Mouse (Mus musculus) ES-CJ7 (cell line): ENCODE measurements around the gene Zfp97.
"Not testable (repeated sequence)": the region's sequence is repeated elsewhere in the genome, so short reads cannot be mapped to it uniquely, and the experiment has no call there.

Experiments used
- DNase-seq: peaks from one replicate; pipeline ENCODE4 v3.0.0; 2011; ENCODE audit warnings: low read depth, low spot score

Gene Zfp97

DNA sequence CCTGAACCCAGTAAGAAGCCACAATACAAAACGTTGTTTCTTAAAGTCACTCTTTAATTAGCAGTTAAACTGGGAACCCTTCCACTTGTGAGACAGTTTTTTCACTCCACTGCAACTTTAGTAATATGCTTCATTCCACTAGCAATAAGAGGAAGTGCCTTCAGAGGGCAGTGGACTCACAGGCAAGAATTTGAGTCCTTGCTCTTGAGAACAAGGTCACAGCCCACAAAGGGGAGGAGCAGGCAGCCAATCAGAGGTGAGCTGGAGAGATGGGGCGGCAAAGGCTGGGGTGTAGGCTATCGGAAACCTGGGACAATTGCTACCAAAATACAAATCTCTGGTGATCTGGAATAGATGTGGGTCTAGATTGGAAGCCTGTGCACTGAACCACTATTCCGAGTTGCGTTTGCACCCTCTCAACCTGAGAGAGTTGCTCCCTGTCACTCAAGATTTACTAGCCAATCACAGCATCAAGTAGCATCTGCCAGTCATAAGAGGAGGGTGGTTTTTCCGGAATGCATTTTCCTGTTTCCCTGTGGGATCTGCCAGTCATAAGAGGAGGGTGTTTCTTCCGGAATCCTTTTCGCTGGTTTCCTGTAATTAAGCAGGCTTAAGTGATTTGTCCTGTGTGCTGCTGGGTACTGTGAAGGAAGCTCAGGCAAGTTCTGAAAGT is at the start of gene Zfp97:
TSS of gene Zfp97 (plus strand) at position 586 of the 673 bp plus-strand sequence.
- not testable (repeated sequence) for DNase-seq

DNA sequence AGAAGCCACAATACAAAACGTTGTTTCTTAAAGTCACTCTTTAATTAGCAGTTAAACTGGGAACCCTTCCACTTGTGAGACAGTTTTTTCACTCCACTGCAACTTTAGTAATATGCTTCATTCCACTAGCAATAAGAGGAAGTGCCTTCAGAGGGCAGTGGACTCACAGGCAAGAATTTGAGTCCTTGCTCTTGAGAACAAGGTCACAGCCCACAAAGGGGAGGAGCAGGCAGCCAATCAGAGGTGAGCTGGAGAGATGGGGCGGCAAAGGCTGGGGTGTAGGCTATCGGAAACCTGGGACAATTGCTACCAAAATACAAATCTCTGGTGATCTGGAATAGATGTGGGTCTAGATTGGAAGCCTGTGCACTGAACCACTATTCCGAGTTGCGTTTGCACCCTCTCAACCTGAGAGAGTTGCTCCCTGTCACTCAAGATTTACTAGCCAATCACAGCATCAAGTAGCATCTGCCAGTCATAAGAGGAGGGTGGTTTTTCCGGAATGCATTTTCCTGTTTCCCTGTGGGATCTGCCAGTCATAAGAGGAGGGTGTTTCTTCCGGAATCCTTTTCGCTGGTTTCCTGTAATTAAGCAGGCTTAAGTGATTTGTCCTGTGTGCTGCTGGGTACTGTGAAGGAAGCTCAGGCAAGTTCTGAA is 57.7 kb downstream of the Zfp97 start:
- not testable (repeated sequence) for DNase-seq

DNA sequence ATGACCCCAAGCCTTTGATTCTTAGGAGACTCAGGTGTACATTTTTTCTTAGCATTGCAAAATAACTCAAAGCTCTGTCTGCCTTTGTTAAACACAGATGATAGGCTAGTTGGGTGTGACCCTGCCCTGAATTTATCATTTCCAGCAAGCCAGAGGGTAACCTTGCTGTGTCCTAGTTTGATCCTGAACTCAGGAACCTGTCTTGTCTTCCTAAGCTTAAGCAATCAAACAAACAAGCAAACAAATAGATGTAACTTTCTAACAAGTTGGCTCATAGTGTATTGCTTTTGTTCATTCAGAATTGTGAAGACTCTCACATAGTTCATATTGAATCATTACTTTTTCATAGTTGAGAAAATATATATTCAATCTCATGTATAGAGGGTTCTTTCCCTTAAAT is 73.5 kb downstream of the Zfp97 start:
- peak; percentile 32 for DNase-seq

DNA sequence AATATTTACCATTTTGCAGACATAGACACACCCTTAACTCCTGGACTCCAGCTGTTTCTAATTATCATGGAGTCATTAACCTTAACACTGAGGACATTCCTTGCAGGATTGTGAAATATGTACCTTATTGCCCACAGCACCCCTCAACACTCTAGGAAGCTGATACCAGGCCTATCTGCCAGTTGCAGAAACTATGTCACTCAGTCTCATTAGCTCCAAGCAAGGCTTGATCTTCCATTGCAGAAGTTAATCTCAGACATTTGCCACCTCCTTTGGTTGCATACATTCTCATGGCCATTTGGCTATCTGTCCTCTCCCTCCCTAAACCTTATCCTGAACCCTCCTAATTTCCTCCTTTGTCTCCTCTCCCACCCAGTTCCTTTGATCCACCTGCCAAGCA is 74.0 kb downstream of the Zfp97 start:
- peak; percentile 21 for DNase-seq

DNA sequence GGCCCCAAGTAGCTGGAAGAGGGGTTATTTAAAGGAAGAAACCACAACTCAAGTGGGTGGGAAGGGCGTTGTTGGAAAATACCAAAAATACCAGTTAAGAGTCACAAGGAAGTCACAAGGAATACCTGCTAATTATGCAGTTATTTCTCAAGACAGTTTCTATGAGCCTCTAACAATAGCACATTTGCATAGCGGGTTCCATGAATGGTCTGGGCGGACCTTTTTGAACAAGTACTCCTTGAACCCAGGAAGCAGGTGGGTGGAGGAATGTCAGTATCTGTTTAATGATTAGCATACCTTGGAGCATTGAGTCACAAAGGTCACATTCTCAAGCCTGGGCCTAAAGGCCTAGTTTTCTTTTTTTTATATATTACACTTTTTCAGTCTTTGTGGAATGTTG is 74.9 kb downstream of the Zfp97 start:
- peak; percentile 93 for DNase-seq
